Mouse (Mus musculus) embryonic facial prominence, embryonic 14.5 days (tissue): Measurements from ENCODE around the gene Cxcl1. TPM values are rescaled to one million over a fixed set of nuclear protein-coding genes. Genes with fewer than 3 reads are reported as not detected.

ENCODE experiments used
- ATAC-seq: fragments of 200-750 bp; cut with Nextera tagmentation; 2 replicates; pipeline ENCODE4 v1.8.0; 2017; ENCODE audit warnings: low read depth, moderate number of reproducible peaks, moderate TSS enrichment
- DNase-seq: peaks from one replicate; pipeline ENCODE4 v3.0.0-alpha.2; 2015; ENCODE audit warnings: low spot score
- H3K27ac ChIP-seq: fragments of 300-500 bp; sonication (generic); replicated peaks from 2 replicates; pipeline ENCODE4 v1.5.1; 2014; ENCODE audit warnings: low read depth, mild to moderate bottlenecking, low read length, moderate library complexity
- H3K27me3 ChIP-seq: fragments of 300-500 bp; sonication (generic); replicated peaks from 2 replicates; pipeline ENCODE4 v1.6.1; 2014; ENCODE audit warnings: low read length; ENCODE audit not compliant: control insufficient read depth, insufficient read depth
- H3K36me3 ChIP-seq: fragments of 300-500 bp; sonication (generic); 2 replicates; pipeline ENCODE4 v1.6.1; 2014; ENCODE audit warnings: low read length, mixed read lengths; ENCODE audit not compliant: control insufficient read depth, insufficient read depth
- H3K4me1 ChIP-seq: fragments of 300-500 bp; sonication (generic); 2 replicates; pipeline ENCODE4 v1.6.1; 2014; ENCODE audit warnings: antibody characterized with exemption, low read length; ENCODE audit not compliant: control insufficient read depth, insufficient read depth
- H3K4me2 ChIP-seq: fragments of 300-500 bp; sonication (generic); 2 replicates; pipeline ENCODE4 v1.6.1; 2014; ENCODE audit warnings: low read depth, mild to moderate bottlenecking, low read length, moderate library complexity, mixed read lengths
- H3K4me3 ChIP-seq: fragments of 300-500 bp; sonication (generic); 2 replicates; pipeline ENCODE4 v1.5.1; 2014; ENCODE audit warnings: low read depth, mild to moderate bottlenecking, low read length
- H3K9ac ChIP-seq: fragments of 300-500 bp; sonication (generic); 2 replicates; pipeline ENCODE4 v1.6.1; 2014; ENCODE audit warnings: low read depth, mild to moderate bottlenecking, low read length, moderate library complexity, mixed read lengths
- H3K9me3 ChIP-seq: fragments of 300-500 bp; sonication (generic); 2 replicates; pipeline ENCODE4 v1.6.1; 2016; ENCODE audit warnings: low read length; ENCODE audit not compliant: control insufficient read depth
- WGBS: fragments of 180-500 bp; shearing (Covaris S2); extraction: QIAGEN DNeasy Blood & Tissue Kit; methylation state at CpG from one replicate; pipeline ENCODE4 v1.1.7; 2014; 5-methylcytosine and 5-hydroxymethylcytosine counted together
- polyA plus RNA-seq: library from polyadenylated mRNA; unstranded; fragments of >200 nt; fragmentation: Nextera tagmentation; extraction: Ambion mirVana; gene quantifications from 2 replicates; pipeline ENCODE4 v1.2.1, GENCODE M21; 2014

Gene Cxcl1
- polyA plus RNA-seq, 1 experiment from 2014 or later, result 1.3 TPM

DNA sequence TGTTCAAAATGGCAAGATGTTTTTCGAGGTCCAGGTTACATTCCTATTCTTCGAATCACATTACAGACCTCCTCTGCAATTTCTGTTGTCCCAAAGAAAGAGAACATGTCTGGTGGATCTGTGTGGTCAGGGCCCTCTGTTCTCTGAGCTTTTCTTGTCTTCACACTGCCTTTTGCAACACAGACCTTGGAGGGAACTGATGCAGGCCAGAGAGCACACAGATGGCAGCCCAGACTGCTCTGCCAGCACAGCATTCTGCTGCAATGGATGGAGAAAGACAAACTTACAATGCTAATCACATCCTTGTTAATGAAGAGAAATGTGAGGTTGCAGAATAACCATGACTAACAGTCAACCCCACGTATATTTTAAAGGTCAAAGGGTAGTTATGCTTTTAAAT is 32.0 kb upstream of the Cxcl1 start:
- no peaks in the 10 kb centered on the region for H3K9me3 ChIP-seq
- DNase-seq (no peak), ATAC-seq (no peak)
- H3K27me3 ChIP-seq, result no peaks in the 10 kb centered on the region
- no peak overlapping the region for H3K4me3 ChIP-seq
- H3K9ac ChIP-seq, result no peak overlapping the region
- 71% methylated on average over 3 of the region's 3 CpGs for WGBS
- H3K4me1 ChIP-seq, result no peaks in the 10 kb centered on the region
- no peak overlapping the region for H3K27ac ChIP-seq
- H3K4me2 ChIP-seq, result no peak overlapping the region
- H3K36me3 ChIP-seq, result no peaks in the 10 kb centered on the region

DNA sequence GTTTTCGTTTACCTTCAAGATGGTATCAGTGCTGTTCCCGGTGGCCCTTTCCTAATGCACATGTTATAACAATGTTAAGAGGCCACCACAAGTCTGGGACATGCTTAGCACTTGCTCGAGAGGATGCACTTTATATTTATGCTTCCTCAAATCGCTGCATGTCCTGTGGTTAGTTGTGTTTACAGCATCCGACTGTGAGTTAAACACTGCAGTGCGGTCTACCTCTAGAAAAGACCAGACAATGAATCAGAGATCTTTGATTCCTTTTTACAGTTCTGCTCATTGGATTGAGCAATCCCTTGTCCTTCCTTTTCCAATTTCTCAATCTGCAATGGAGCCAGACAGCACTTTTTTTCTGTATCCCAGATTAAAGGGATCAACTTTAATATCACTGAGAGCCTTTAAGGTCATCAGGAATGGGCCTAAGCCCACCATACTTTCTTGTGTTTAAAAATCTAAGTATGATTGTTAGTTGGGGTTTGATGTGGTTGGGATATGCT is 29.1 kb upstream of the Cxcl1 start:
- H3K4me1 ChIP-seq, result no peaks in the 10 kb centered on the region
- H3K36me3 ChIP-seq, result no peaks in the 10 kb centered on the region
- no peaks in the 10 kb centered on the region for H3K9me3 ChIP-seq
- H3K27me3 ChIP-seq, result no peaks in the 10 kb centered on the region
- H3K4me2 ChIP-seq, result no peak overlapping the region
- H3K9ac ChIP-seq, result no peak overlapping the region
- no peak overlapping the region for H3K27ac ChIP-seq
- ATAC-seq, result no peak
- H3K4me3 ChIP-seq, result no peak overlapping the region
- DNase-seq, result no peak
- WGBS, result 82% methylated on average over 6 of the region's 6 CpGs

DNA sequence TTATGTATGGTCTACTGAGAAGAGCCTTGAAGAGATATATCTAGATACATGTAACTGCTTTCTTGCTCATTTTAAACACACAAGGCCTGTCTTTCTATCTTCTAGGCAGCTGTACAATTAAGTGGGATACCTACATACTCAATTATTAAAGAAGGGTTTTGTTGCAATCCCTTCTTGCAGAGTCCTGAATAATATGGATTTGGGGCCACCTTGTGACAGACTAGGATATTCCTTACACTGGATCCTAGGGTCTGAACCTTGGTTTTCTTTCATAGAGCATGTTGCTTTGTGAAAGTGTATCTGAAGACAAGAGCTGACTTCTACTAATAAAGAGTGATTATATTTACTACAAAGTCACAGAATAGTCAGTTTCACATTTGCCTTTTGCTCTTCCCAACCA is 24.3 kb upstream of the Cxcl1 start:
- Histone ChIP-seq H3K4me2 (no peak overlapping the region), H3K4me1 (no peaks in the 10 kb centered on the region), H3K9me3 (no peaks in the 10 kb centered on the region), H3K27me3 (no peaks in the 10 kb centered on the region), H3K9ac (no peak overlapping the region), H3K27ac (no peak overlapping the region), H3K4me3 (no peak overlapping the region), H3K36me3 (no peaks in the 10 kb centered on the region)
- no peak for ATAC-seq
- DNase-seq, result no peak

DNA sequence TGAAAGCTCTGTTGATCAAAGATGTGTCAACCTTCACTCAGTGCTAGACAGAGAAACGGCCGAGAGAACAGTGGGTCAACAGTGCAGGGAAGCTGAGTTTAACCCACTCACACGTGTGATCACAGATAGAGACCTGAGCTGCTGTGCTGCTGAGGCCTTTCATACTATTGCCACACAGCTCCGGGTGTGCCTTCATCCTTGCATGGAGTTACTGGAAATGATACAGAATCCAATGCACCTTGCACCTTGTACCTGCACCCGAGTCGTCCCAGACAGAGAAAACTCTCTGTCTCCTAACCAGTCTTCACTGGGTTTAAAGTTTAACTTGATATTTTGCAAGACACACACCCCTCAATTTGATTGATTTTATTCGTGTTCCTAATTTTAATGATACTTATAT is 18.7 kb upstream of the Cxcl1 start:
- no peak for ATAC-seq
- WGBS, result 71% methylated on average over 7 of the region's 7 CpGs
- Histone ChIP-seq H3K9me3 (no peaks in the 10 kb centered on the region), H3K27ac (no peak overlapping the region), H3K9ac (no peak overlapping the region), H3K4me2 (no peak overlapping the region), H3K27me3 (no peaks in the 10 kb centered on the region), H3K4me3 (no peak overlapping the region), H3K36me3 (no peaks in the 10 kb centered on the region), H3K4me1 (no peaks in the 10 kb centered on the region)
- DNase-seq, result no peak

DNA sequence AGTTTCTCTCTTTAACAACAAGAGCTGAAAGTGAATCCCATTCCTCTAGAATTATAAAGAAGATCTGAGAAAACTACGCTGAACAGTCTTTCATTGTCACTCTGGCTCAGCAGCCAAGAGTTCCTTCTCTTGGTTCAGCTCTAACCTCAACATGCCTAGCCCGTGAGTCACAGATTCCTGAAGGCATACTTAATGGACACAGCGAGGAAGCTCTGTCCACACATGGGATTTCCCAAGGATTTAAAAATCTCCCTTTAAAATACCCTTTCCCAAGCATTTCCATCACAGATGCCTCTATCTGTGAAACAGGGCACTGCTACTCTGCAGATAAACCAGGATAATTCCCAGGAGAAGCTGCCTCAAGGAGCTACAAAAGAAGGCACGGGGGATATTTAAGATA is 15.0 kb upstream of the Cxcl1 start:
- DNase-seq (peak; percentile 70), ATAC-seq (peak; percentile 50; the same call in 1 of the 2 replicates)
- 56% methylated on average over 4 of the region's 4 CpGs for WGBS
- H3K27ac ChIP-seq, result no peak overlapping the region
- H3K36me3 ChIP-seq, result no peaks in the 10 kb centered on the region
- no peaks in the 10 kb centered on the region for H3K4me1 ChIP-seq
- no peaks in the 10 kb centered on the region for H3K9me3 ChIP-seq
- H3K4me3 ChIP-seq, result no peak overlapping the region
- no peak overlapping the region for H3K9ac ChIP-seq
- no peaks in the 10 kb centered on the region for H3K27me3 ChIP-seq
- no peak overlapping the region for H3K4me2 ChIP-seq

DNA sequence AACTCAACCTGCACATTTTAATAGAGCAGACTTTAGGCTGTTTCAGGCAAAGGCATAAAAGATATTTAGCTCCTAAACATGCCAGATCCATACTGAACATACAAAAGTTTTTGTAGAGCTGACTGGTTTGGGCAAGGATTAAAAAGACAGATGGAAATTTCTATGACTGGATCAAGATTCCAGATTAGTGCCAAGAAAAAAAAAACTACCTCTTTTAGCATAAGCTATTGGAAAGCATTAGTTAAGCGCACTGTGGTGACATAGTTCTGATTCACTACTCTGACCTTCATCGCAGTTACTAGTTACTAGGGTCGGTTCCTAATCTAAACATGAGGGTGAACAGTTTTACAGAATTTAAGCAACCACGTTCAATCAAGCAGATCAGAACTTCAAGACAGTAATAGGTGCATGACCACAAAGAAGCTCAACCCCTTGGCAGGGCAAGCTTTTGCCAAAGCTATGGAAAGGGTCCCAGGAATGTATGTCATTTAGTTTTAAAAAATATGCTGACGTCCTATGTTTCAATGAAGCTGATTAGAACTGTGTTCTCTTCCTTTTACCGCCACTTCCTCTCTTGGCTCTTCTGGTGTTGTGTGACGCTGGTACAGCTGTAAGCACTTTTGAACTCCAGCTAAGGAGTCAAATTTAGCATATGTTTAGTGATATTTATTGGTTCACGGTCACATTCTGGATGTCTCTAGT is 14.4 kb upstream of the Cxcl1 start:
- no peaks in the 10 kb centered on the region for H3K27me3 ChIP-seq
- H3K4me3 ChIP-seq, result no peak overlapping the region
- no peaks in the 10 kb centered on the region for H3K4me1 ChIP-seq
- no peak overlapping the region for H3K27ac ChIP-seq
- H3K36me3 ChIP-seq, result no peaks in the 10 kb centered on the region
- H3K4me2 ChIP-seq, result no peak overlapping the region
- DNase-seq (no peak), ATAC-seq (no peak)
- no peaks in the 10 kb centered on the region for H3K9me3 ChIP-seq
- WGBS, result 59% methylated on average over 8 of the region's 8 CpGs
- H3K9ac ChIP-seq, result no peak overlapping the region

DNA sequence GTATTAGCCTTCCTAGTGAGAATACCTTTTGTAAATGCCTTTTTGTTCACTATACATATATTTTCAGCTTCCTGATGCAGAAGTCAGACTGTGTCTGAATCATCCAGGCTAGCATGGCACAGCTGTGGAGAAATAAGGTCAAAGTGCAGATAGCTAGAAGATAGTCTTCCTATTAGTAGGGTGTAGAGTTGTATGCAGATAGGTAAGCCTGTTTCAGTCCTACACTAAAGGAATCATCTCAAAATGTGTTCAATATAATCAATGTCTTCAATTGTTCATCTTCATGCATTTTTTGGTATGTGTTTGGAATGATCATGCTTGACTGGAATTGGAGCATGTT is 13.9 kb upstream of the Cxcl1 start:
- H3K4me1 ChIP-seq, result no peaks in the 10 kb centered on the region
- no peak overlapping the region for H3K4me2 ChIP-seq
- no peak for DNase-seq
- no peak overlapping the region for H3K27ac ChIP-seq
- H3K36me3 ChIP-seq, result no peaks in the 10 kb centered on the region
- no peak overlapping the region for H3K9ac ChIP-seq
- no peaks in the 10 kb centered on the region for H3K27me3 ChIP-seq
- no peak for ATAC-seq
- H3K9me3 ChIP-seq, result no peaks in the 10 kb centered on the region
- H3K4me3 ChIP-seq, result no peak overlapping the region

DNA sequence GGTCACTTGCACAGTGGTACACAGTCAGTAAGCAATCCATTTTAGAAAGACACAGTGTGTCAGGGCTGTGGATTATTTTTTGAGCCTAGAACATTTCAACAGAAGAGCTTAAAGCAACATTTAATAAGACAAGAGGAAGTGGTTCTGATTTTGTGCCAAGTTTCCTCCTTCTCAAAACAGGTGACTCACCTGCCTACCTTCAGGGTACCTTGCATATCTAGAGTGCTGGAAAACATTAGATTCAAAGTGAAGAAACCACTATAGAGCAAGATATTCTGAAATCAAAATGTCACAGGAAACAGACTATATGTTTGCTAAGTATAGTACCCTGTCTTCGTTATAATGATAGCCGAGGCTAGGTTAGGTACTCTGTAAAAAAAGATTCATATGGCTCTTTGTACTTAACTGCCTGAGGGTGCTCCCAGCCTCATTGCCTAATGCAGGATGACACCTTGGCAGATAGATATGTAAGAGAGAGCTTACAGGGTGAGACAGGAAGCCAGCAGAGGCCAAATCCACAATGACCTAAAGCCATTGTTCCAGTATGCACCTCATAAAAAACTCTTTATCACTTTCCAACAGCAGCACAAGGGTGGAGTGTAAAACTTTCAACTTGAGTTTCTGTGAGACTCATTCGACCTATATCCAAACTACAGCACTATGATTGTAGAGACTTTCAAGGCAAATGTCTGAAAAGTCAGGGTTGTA is 11.6 kb upstream of the Cxcl1 start:
- DNase-seq (peak; percentile 48), ATAC-seq (no peak)
- Histone ChIP-seq H3K4me3 (no peak overlapping the region), H3K4me1 (no peaks in the 10 kb centered on the region), H3K4me2 (no peak overlapping the region), H3K9me3 (no peaks in the 10 kb centered on the region), H3K27me3 (no peaks in the 10 kb centered on the region), H3K36me3 (no peaks in the 10 kb centered on the region), H3K9ac (no peak overlapping the region), H3K27ac (no peak overlapping the region)
- 76% methylated on average over 3 of the region's 3 CpGs for WGBS

DNA sequence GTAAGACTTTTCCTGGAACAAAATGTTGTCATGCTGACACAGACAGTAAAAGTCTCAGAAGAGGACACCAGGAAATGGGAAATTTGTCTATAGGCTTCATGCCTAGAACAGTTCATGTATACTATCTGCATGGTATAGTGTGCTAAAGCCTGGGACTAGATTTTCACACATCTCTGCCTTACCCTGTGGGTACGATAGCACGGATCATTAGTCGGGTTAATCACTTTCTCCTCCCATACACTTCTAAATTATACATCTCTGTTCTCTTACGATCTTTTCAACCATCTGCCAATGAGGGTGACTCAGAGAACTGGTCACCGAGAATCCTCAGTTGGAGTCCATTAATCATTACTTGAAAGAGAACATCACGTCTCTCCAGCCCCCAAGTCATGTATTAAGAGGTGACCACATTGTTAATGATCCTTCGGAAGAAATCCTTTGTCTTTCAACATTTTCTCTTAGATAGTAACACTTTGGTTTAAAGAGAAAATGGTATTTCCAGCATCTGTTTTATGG is 10.6 kb upstream of the Cxcl1 start:
- Histone ChIP-seq H3K4me1 (no peaks in the 10 kb centered on the region), H3K4me3 (no peak overlapping the region), H3K27me3 (no peaks in the 10 kb centered on the region), H3K36me3 (no peaks in the 10 kb centered on the region), H3K27ac (no peak overlapping the region), H3K9ac (no peak overlapping the region), H3K9me3 (no peaks in the 10 kb centered on the region), H3K4me2 (no peak overlapping the region)
- ATAC-seq, result no peak
- 84% methylated on average over 7 of the region's 7 CpGs for WGBS
- no peak for DNase-seq
